Mouse (Mus musculus) CH12.LX (cell line): ENCODE measurements at regions not wholly inside any gene's neighbourhood (a gene's known extent, or its start where the extent isn't known, plus 50 kb on each side); places are given as distances from the start of the nearest gene placed in this dataset.

Source experiments
- DNase-seq: peaks from one replicate; pipeline ENCODE4 v3.0.0-alpha.2; 2013; ENCODE audit errors: extremely low read depth
- H3K27ac ChIP-seq: 2 replicates; pipeline ENCODE4 v1.5.1; 2012; ENCODE audit warnings: low read depth, mild to moderate bottlenecking, control low read depth, moderate library complexity; ENCODE audit not compliant: insufficient read depth
- H3K27me3 ChIP-seq: replicated peaks from 2 replicates; pipeline ENCODE3; 2012; ENCODE audit warnings: inconsistent platforms
- H3K36me3 ChIP-seq, 2 experiments: replicated peaks in 1 of 2; 2 replicates each; pipeline versions ENCODE3 to v1.6.1; 2012; ENCODE audit warnings: inconsistent platforms in 1 of 2, low read length in 1 of 2, mild to moderate bottlenecking in 1 of 2, mixed read lengths in 1 of 2, moderate library complexity in 1 of 2; ENCODE audit not compliant: control insufficient read depth in 1 of 2, insufficient read depth in 1 of 2
- H3K4me1 ChIP-seq, 2 experiments: 2 replicates each; pipeline ENCODE4 v1.6.1; 2012; ENCODE audit warnings: inconsistent platforms in 1 of 2, moderate library complexity in 1 of 2; ENCODE audit not compliant: insufficient read depth in 2 of 2, control insufficient read depth in 1 of 2
- H3K4me2 ChIP-seq: 2 replicates; pipeline ENCODE4 v1.6.1; 2012; ENCODE audit warnings: low read depth, mild to moderate bottlenecking, control low read depth; ENCODE audit not compliant: poor library complexity, insufficient read depth, severe bottlenecking
- H3K4me3 ChIP-seq, 3 experiments: fragments of 150-350 bp in 1 of 3; sonication (generic) in 1 of 3; replicated peaks in 1 of 3; 2 replicates each; pipeline versions ENCODE3 to v1.5.1; 2011 to 2012; ENCODE audit warnings: low read depth in 2 of 3, low read length in 2 of 3, mild to moderate bottlenecking in 2 of 3, moderate library complexity in 2 of 3, control low read depth in 1 of 3, improper control_type of control experiment in 1 of 3, inconsistent platforms in 1 of 3, mixed read lengths in 1 of 3; ENCODE audit not compliant: poor library complexity in 1 of 3
- H3K79me2 ChIP-seq: replicated peaks from 2 replicates; pipeline ENCODE4 v1.6.1; 2012; ENCODE audit warnings: mild to moderate bottlenecking, moderate library complexity; ENCODE audit not compliant: control insufficient read depth, poor library complexity, insufficient read depth, severe bottlenecking; ENCODE audit errors: extremely low read depth
- H3K9ac ChIP-seq: 2 replicates; pipeline ENCODE4 v1.6.1; 2012; ENCODE audit warnings: low read depth, mild to moderate bottlenecking, control low read depth, moderate library complexity; ENCODE audit not compliant: insufficient read depth
- H3K9me3 ChIP-seq: replicated peaks from 2 replicates; pipeline ENCODE3; 2012; ENCODE audit warnings: low read length, inconsistent platforms, mixed read lengths
- BHLHE40 ChIP-seq: IDR thresholded peaks from 2 replicates; pipeline ENCODE4 v1.6.1; 2011; ENCODE audit warnings: mild to moderate bottlenecking, low read depth, low read length, improper control_type of control experiment
- CHD1 ChIP-seq: IDR thresholded peaks from 2 replicates; pipeline ENCODE4 v1.6.1; 2012; ENCODE audit warnings: low read depth, low read length, improper control_type of control experiment, inconsistent platforms
- CHD2 ChIP-seq: IDR thresholded peaks from 2 replicates; pipeline ENCODE4 v1.6.1; 2011; ENCODE audit warnings: low read length, improper control_type of control experiment
- CTCF ChIP-seq, 2 experiments: IDR thresholded peaks in 1 of 2; conservative IDR thresholded peaks in 1 of 2; 2 replicates each; pipeline ENCODE4 v1.5.1; 2011 to 2012; ENCODE audit warnings: low read depth in 2 of 2, low read length in 2 of 2, improper control_type of control experiment in 1 of 2, inconsistent platforms in 1 of 2, mild to moderate bottlenecking in 1 of 2, moderate library complexity in 1 of 2
- EP300 ChIP-seq: IDR thresholded peaks from 2 replicates; pipeline ENCODE4 v1.6.1; 2011; ENCODE audit warnings: low read length, improper control_type of control experiment
- GABPA ChIP-seq: IDR thresholded peaks from 2 replicates; pipeline ENCODE4 v1.6.1; 2012; ENCODE audit warnings: low read depth, low read length, improper control_type of control experiment, inconsistent platforms; ENCODE audit not compliant: insufficient replicate concordance
- JUN ChIP-seq: IDR thresholded peaks from 2 replicates; pipeline ENCODE4 v1.6.1; 2011; ENCODE audit warnings: low read depth, mild to moderate bottlenecking, low read length, improper control_type of control experiment, moderate library complexity; ENCODE audit not compliant: insufficient read depth
- JUND ChIP-seq: conservative IDR thresholded peaks from 2 replicates; pipeline ENCODE4 v1.6.1; 2011; ENCODE audit warnings: low read depth, low read length, improper control_type of control experiment
- KAT2A ChIP-seq: IDR thresholded peaks from 2 replicates; pipeline ENCODE4 v1.6.1; 2012; ENCODE audit warnings: low read length, improper control_type of control experiment, inconsistent platforms; ENCODE audit not compliant: insufficient replicate concordance
- MAFK ChIP-seq: IDR thresholded peaks from 2 replicates; pipeline ENCODE4 v1.6.1; 2011; ENCODE audit warnings: low read length, improper control_type of control experiment; ENCODE audit not compliant: insufficient replicate concordance
- MAX ChIP-seq: IDR thresholded peaks from 2 replicates; pipeline ENCODE4 v1.6.1; 2011; ENCODE audit warnings: low read length, improper control_type of control experiment
- MEF2A ChIP-seq: IDR thresholded peaks from 2 replicates; pipeline ENCODE4 v1.6.1; 2014; ENCODE audit warnings: low read depth, mild to moderate bottlenecking, inconsistent platforms, low read length, improper control_type of control experiment, borderline replicate concordance
- MXI1 ChIP-seq: IDR thresholded peaks from 2 replicates; pipeline ENCODE4 v1.6.1; 2011; ENCODE audit warnings: mild to moderate bottlenecking, low read depth, low read length, improper control_type of control experiment
- MYC ChIP-seq: IDR thresholded peaks from 2 replicates; pipeline ENCODE4 v1.6.1; 2011; ENCODE audit warnings: low read depth, mild to moderate bottlenecking, improper control_type of control experiment, low read length
- NELFE ChIP-seq: IDR thresholded peaks from 2 replicates; pipeline ENCODE4 v1.6.1; 2011; ENCODE audit warnings: low read depth, low read length, improper control_type of control experiment
- NRF1 ChIP-seq: IDR thresholded peaks from 2 replicates; pipeline ENCODE4 v1.6.1; 2014; ENCODE audit warnings: low read depth, mild to moderate bottlenecking, inconsistent platforms, low read length, improper control_type of control experiment, moderate library complexity
- PAX5 ChIP-seq: IDR thresholded peaks from 2 replicates; pipeline ENCODE4 v1.6.1; 2012; ENCODE audit warnings: low read length, inconsistent platforms, mixed read lengths
- POLR2A ChIP-seq: IDR thresholded peaks from 2 replicates; pipeline ENCODE4 v1.6.1; 2011; ENCODE audit warnings: low read depth, mild to moderate bottlenecking, improper control_type of control experiment, low read length
- POLR2AphosphoS2 ChIP-seq: IDR thresholded peaks from 2 replicates; pipeline ENCODE4 v1.6.1; 2011; ENCODE audit warnings: low read depth, low read length, improper control_type of control experiment
- RCOR1 ChIP-seq: conservative IDR thresholded peaks from 2 replicates; pipeline ENCODE4 v1.6.1; 2012; ENCODE audit warnings: low read depth, mild to moderate bottlenecking, inconsistent platforms, low read length, improper control_type of control experiment
- SIN3A ChIP-seq: IDR thresholded peaks from 2 replicates; pipeline ENCODE4 v1.6.1; 2012; ENCODE audit warnings: low read length, improper control_type of control experiment, inconsistent platforms
- SMC3 ChIP-seq: IDR thresholded peaks from 2 replicates; pipeline ENCODE4 v1.6.1; 2011; ENCODE audit warnings: low read depth, low read length, improper control_type of control experiment
- UBTF ChIP-seq: IDR thresholded peaks from 2 replicates; pipeline ENCODE4 v1.6.1; 2012; ENCODE audit warnings: low read depth, mild to moderate bottlenecking, inconsistent platforms, low read length, improper control_type of control experiment, moderate library complexity
- USF1 ChIP-seq: IDR thresholded peaks from 2 replicates; pipeline ENCODE4 v1.6.1; 2014; ENCODE audit warnings: low read depth, mild to moderate bottlenecking, inconsistent platforms, low read length, improper control_type of control experiment
- USF2 ChIP-seq: conservative IDR thresholded peaks from 2 replicates; pipeline ENCODE4 v1.6.1; 2011; ENCODE audit warnings: low read depth, low read length, improper control_type of control experiment
- ZC3H11A ChIP-seq: IDR thresholded peaks from 2 replicates; pipeline ENCODE4 v1.6.1; 2012; ENCODE audit warnings: low read depth, mild to moderate bottlenecking, inconsistent platforms, low read length, improper control_type of control experiment
- ZMIZ1 ChIP-seq: IDR thresholded peaks from 2 replicates; pipeline ENCODE4 v1.6.1; 2012; ENCODE audit warnings: low read depth, mild to moderate bottlenecking, inconsistent platforms, low read length, improper control_type of control experiment
- ZNF384 ChIP-seq: IDR thresholded peaks from 2 replicates; pipeline ENCODE4 v1.6.1; 2012; ENCODE audit warnings: low read depth, low read length, improper control_type of control experiment, inconsistent platforms
- dilution Hi-C: fragments of 300-500 bp; cut with MboI; formaldehyde crosslinking; loops from 2 replicates; pipeline ENCODE4 v1.14.3; 2020; ENCODE audit warnings: low sequenced_read_pairs; ENCODE audit not compliant: extremely low pct_unique_long_range_greater_than_20kb, extremely low pct_ligation_motif_present
- in situ Hi-C: fragments of 300-500 bp; cut with MboI; formaldehyde crosslinking; loops from 3 replicates; pipeline ENCODE4 v1.14.3; 2019; ENCODE audit warnings: low sequenced_read_pairs, low pct_ligation_motif_present, low pct_unique_long_range_greater_than_20kb, mixed read lengths

DNA sequence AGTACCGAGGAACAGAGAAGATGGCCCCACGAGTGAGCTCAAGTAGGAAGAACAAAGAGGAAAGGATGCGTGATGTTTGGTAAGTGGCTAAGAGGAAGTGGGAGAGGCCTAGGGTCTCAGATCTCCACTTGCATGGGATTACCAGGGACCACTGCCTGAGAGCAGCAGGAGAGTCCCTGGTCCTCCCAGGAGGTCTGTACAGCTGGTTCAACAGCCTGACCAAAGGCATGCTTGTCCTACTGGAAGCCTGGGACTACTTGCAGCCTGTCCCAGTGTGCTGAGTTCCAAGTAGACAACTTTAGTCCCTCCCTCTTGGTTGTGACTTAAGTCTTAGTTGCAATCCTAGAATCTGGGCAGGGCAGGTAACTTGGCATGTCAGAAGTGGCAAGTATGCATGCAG is 437.5 kb upstream of the Mki67 start:
- H3K79me2 ChIP-seq, result no peaks in the 10 kb centered on the region
- H3K4me3 ChIP-seq, result no peak overlapping the region
- dilution Hi-C loops (no loop called here), in situ Hi-C loops (no loop called here)
- no peak for DNase-seq
- H3K36me3 ChIP-seq, result no peaks in the 10 kb centered on the region
- TF ChIP-seq NRF1 (no peak), EP300 (no peak), CHD2 (no peak), NELFE (no peak), SIN3A (no peak), JUND (no peak), CHD1 (no peak), BHLHE40 (no peak), MAX (no peak), USF2 (no peak), CTCF (conservative IDR thresholded peaks at IDR 0.05 in 1 of 2, IDR thresholded peaks at IDR 0.05 in 1 of 2; ENCODE audit: low read depth in 2 of 2, low read length in 2 of 2) (no peak), MXI1 (no peak), POLR2AphosphoS2 (no peak), ZMIZ1 (no peak), SMC3 (no peak)
- no peaks in the 10 kb centered on the region for H3K9me3 ChIP-seq
- H3K27ac ChIP-seq, result no peak overlapping the region
- H3K4me2 ChIP-seq, result no peak overlapping the region
- H3K9ac ChIP-seq, result no peak overlapping the region
- H3K27me3 ChIP-seq, result peaks cover 50% of the 10 kb centered on the region
- H3K4me1 ChIP-seq, result no peaks in the 10 kb centered on the region

DNA sequence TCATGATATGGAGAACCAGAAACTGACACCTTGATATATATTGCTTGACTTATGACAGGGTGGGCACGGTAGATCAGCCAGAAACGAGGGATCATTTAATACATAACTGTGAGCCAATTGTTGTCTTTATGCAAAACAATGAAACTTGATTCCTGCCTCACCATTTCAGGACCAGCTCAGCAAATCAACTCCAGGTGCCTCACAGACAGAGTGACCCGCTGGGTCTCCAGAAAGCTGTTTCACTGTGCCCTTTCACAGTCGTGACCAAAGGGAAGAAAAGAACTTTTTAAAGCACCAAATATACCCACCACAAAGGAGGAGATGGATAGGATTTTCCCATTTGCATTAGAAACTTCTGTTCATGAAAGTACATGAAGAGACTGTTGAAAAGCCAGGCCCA is 443.0 kb upstream of the Mki67 start:
- Histone ChIP-seq H3K4me2 (no peak overlapping the region), H3K9me3 (no peaks in the 10 kb centered on the region), H3K36me3 (no peaks in the 10 kb centered on the region), H3K79me2 (no peaks in the 10 kb centered on the region), H3K4me1 (no peaks in the 10 kb centered on the region), H3K4me3 (no peak overlapping the region), H3K9ac (no peak overlapping the region), H3K27me3 (peaks cover 69% of the 10 kb centered on the region), H3K27ac (no peak overlapping the region)
- no peak for DNase-seq
- in situ Hi-C loops, result no loop called here
- TF ChIP-seq USF2, result no peak
- no peak for TF ChIP-seq SIN3A
- no peak for TF ChIP-seq UBTF
- no peak for TF ChIP-seq KAT2A
- no peak for TF ChIP-seq ZC3H11A
- TF ChIP-seq MEF2A, result no peak
- no peak for TF ChIP-seq MAX
- TF ChIP-seq USF1, result no peak
- no peak for TF ChIP-seq GABPA
- TF ChIP-seq ZNF384, result no peak
- TF ChIP-seq RCOR1, result no peak
- no peak for TF ChIP-seq MYC
- no peak for TF ChIP-seq POLR2A
- TF ChIP-seq MXI1, result no peak
- no peak for TF ChIP-seq NELFE
- TF ChIP-seq MAFK, result no peak
- TF ChIP-seq PAX5, result no peak
- TF ChIP-seq JUN, result no peak
- TF ChIP-seq SMC3, result no peak
- dilution Hi-C loops, result no loop called here
